Mouse (Mus musculus): ENCODE results near the gene Zbtb39. TPM values are rescaled to one million over a fixed set of nuclear protein-coding genes. Genes with fewer than 3 reads are reported as not detected.

Gene Zbtb39
- polyA plus RNA-seq, 1 experiment from 2014 or later, result 7.6 TPM

- Histone ChIP-seq H3K27me3 (ENCODE audit: control insufficient read depth, insufficient read depth, low read length) (no peaks in the 10 kb centered on the region), H3K9ac (ENCODE audit: low read length) (no peak overlapping the region), H3K27ac (ENCODE audit: low read depth, low read length) (no peak overlapping the region), H3K9me3 (ENCODE audit: control insufficient read depth, low read length) (no peaks in the 10 kb centered on the region), H3K4me2 (no peak overlapping the region), H3K36me3 (ENCODE audit: control insufficient read depth, insufficient read depth, low read length) (no peaks in the 10 kb centered on the region), H3K4me1 (ENCODE audit: control insufficient read depth, insufficient read depth, low read length) (no peaks in the 10 kb centered on the region), H3K4me3 (ENCODE audit: low read depth, low read length) (no peak overlapping the region)
- DNase-seq (ENCODE audit: low spot score, missing footprints) (peak; percentile 2), ATAC-seq (ENCODE audit: low FRiP score) (no peak)
- 91% methylated on average over 7 of the region's 7 CpGs for WGBS
Measured at GRCm38 (mm10) chr10:127707721-127708120, 31.6 kb upstream of the Zbtb39 start.

GRCm38 (mm10) chr10:127708850-127709370 is 30.4 kb upstream of the Zbtb39 start:
- Histone ChIP-seq H3K27me3 (ENCODE audit: control insufficient read depth, insufficient read depth, low read length) (no peaks in the 10 kb centered on the region), H3K4me1 (ENCODE audit: control insufficient read depth, insufficient read depth, low read length) (no peaks in the 10 kb centered on the region), H3K27ac (ENCODE audit: low read depth, low read length) (no peak overlapping the region), H3K9ac (ENCODE audit: low read length) (no peak overlapping the region), H3K9me3 (ENCODE audit: control insufficient read depth, low read length) (no peaks in the 10 kb centered on the region), H3K4me3 (ENCODE audit: low read depth, low read length) (no peak overlapping the region), H3K36me3 (ENCODE audit: control insufficient read depth, insufficient read depth, low read length) (no peaks in the 10 kb centered on the region), H3K4me2 (no peak overlapping the region)
- 86% methylated on average over 3 of the region's 3 CpGs for WGBS
- ATAC-seq (ENCODE audit: low FRiP score) (no peak), DNase-seq (ENCODE audit: low spot score, missing footprints) (peak; percentile 61)

- Histone ChIP-seq H3K4me2 (no peak overlapping the region), H3K36me3 (ENCODE audit: control insufficient read depth, insufficient read depth, low read length) (no peaks in the 10 kb centered on the region), H3K9me3 (ENCODE audit: control insufficient read depth, low read length) (no peaks in the 10 kb centered on the region), H3K27me3 (ENCODE audit: control insufficient read depth, insufficient read depth, low read length) (no peaks in the 10 kb centered on the region), H3K9ac (ENCODE audit: low read length) (no peak overlapping the region), H3K27ac (ENCODE audit: low read depth, low read length) (no peak overlapping the region), H3K4me1 (ENCODE audit: control insufficient read depth, insufficient read depth, low read length) (no peaks in the 10 kb centered on the region), H3K4me3 (ENCODE audit: low read depth, low read length) (no peak overlapping the region)
- ATAC-seq (ENCODE audit: low FRiP score) (no peak), DNase-seq (ENCODE audit: low spot score, missing footprints) (no peak)
- WGBS, result 87% methylated on average over 13 of the region's 13 CpGs
Measured at GRCm38 (mm10) chr10:127710331-127710730, 29.0 kb upstream of the Zbtb39 start.

- no peak overlapping the region for H3K4me3 ChIP-seq (ENCODE audit: low read depth, low read length)
- H3K4me1 ChIP-seq (ENCODE audit: control insufficient read depth, insufficient read depth, low read length), result no peaks in the 10 kb centered on the region
- no peaks in the 10 kb centered on the region for H3K9me3 ChIP-seq (ENCODE audit: control insufficient read depth, low read length)
- no peak overlapping the region for H3K27ac ChIP-seq (ENCODE audit: low read depth, low read length)
- H3K36me3 ChIP-seq (ENCODE audit: control insufficient read depth, insufficient read depth, low read length), result no peaks in the 10 kb centered on the region
- WGBS, result 90% methylated on average over 6 of the region's 6 CpGs
- H3K4me2 ChIP-seq, result no peak overlapping the region
- no peak for ATAC-seq (ENCODE audit: low FRiP score)
- no peak overlapping the region for H3K9ac ChIP-seq (ENCODE audit: low read length)
- DNase-seq (ENCODE audit: low spot score, missing footprints), result peak; percentile 47
- H3K27me3 ChIP-seq (ENCODE audit: control insufficient read depth, insufficient read depth, low read length), result no peaks in the 10 kb centered on the region
Measured at GRCm38 (mm10) chr10:127712736-127713135, 26.6 kb upstream of the Zbtb39 start.

- WGBS, result 12% methylated on average over 20 of the region's 20 CpGs
- ATAC-seq (ENCODE audit: low FRiP score), result peak; percentile 68
- no peaks in the 10 kb centered on the region for H3K27me3 ChIP-seq (ENCODE audit: control insufficient read depth, insufficient read depth, low read length)
Measured at GRCm38 (mm10) chr10:127721671-127722418, 17.5 kb upstream of the Zbtb39 start.

GRCm38 (mm10) chr10:127724178-127724577 is 15.2 kb upstream of the Zbtb39 start, which contains the start of gene Tac2:
Gene Tac2, plus strand, starts transcription at chr10:127724478.
- no peaks in the 10 kb centered on the region for H3K9me3 ChIP-seq (ENCODE audit: control insufficient read depth, low read length)
- H3K9ac ChIP-seq (ENCODE audit: low read length), result no peak within 1 kb of the TSS
- H3K36me3 ChIP-seq (ENCODE audit: control insufficient read depth, insufficient read depth, low read length), result no peaks in the 10 kb centered on the region
- H3K4me3 ChIP-seq (ENCODE audit: low read depth, low read length), result no peak within 1 kb of the TSS
- DNase-seq (ENCODE audit: low spot score, missing footprints), result peak; percentile 76
- no peaks in the 10 kb centered on the region for H3K27me3 ChIP-seq (ENCODE audit: control insufficient read depth, insufficient read depth, low read length)
- ATAC-seq (ENCODE audit: low FRiP score), result no peak
- no peak within 1 kb of the TSS for H3K27ac ChIP-seq (ENCODE audit: low read depth, low read length)
- WGBS, result 78% methylated on average over 3 of the region's 3 CpGs
- H3K4me1 ChIP-seq (ENCODE audit: control insufficient read depth, insufficient read depth, low read length), result peaks cover 15% of the 10 kb centered on the region
- no peak within 1 kb of the TSS for H3K4me2 ChIP-seq

More at GRCm38 (mm10) chr10:127721671-127722418, 17.5 kb upstream of the Zbtb39 start:
- H3K4me2 ChIP-seq, result peak overlapping the region; percentile 38
- H3K36me3 ChIP-seq (ENCODE audit: control insufficient read depth, insufficient read depth, low read length), result no peaks in the 10 kb centered on the region
- peak overlapping the region; percentile 36 for H3K27ac ChIP-seq (ENCODE audit: low read depth, low read length)
- H3K9me3 ChIP-seq (ENCODE audit: control insufficient read depth, low read length), result no peaks in the 10 kb centered on the region
- peak; percentile 92 for DNase-seq (ENCODE audit: low spot score, missing footprints)
- peak overlapping the region; percentile 53 for H3K9ac ChIP-seq (ENCODE audit: low read length)
- H3K4me1 ChIP-seq (ENCODE audit: control insufficient read depth, insufficient read depth, low read length), result peaks cover 15% of the 10 kb centered on the region
- H3K4me3 ChIP-seq (ENCODE audit: low read depth, low read length), result peak overlapping the region; percentile 1; the same call in 1 of the 2 replicates

GRCm38 (mm10) chr10:127725136-127725535 is 14.2 kb upstream of the Zbtb39 start:
- DNase-seq (ENCODE audit: low spot score, missing footprints) (no peak), ATAC-seq (ENCODE audit: low FRiP score) (no peak)
- Histone ChIP-seq H3K27ac (ENCODE audit: low read depth, low read length) (no peak overlapping the region), H3K9ac (ENCODE audit: low read length) (no peak overlapping the region), H3K9me3 (ENCODE audit: control insufficient read depth, low read length) (no peaks in the 10 kb centered on the region), H3K36me3 (ENCODE audit: control insufficient read depth, insufficient read depth, low read length) (no peaks in the 10 kb centered on the region), H3K4me2 (no peak overlapping the region), H3K27me3 (ENCODE audit: control insufficient read depth, insufficient read depth, low read length) (no peaks in the 10 kb centered on the region), H3K4me1 (ENCODE audit: control insufficient read depth, insufficient read depth, low read length) (peaks cover 15% of the 10 kb centered on the region), H3K4me3 (ENCODE audit: low read depth, low read length) (no peak overlapping the region)
- 77% methylated on average over 4 of the region's 4 CpGs for WGBS

- Histone ChIP-seq H3K9me3 (ENCODE audit: control insufficient read depth, low read length) (no peaks in the 10 kb centered on the region), H3K4me2 (no peak overlapping the region), H3K27me3 (ENCODE audit: control insufficient read depth, insufficient read depth, low read length) (no peaks in the 10 kb centered on the region; the same call in 1 of the 2 replicates), H3K27ac (ENCODE audit: low read depth, low read length) (no peak overlapping the region), H3K4me3 (ENCODE audit: low read depth, low read length) (no peak overlapping the region), H3K9ac (ENCODE audit: low read length) (no peak overlapping the region), H3K4me1 (ENCODE audit: control insufficient read depth, insufficient read depth, low read length) (peaks cover 2% of the 10 kb centered on the region; the same call in 1 of the 2 replicates), H3K36me3 (ENCODE audit: control insufficient read depth, insufficient read depth, low read length) (no peaks in the 10 kb centered on the region)
- DNase-seq (ENCODE audit: low spot score, missing footprints) (no peak), ATAC-seq (ENCODE audit: low FRiP score) (no peak)
- WGBS, result 86% methylated on average over 8 of the region's 8 CpGs
Measured at GRCm38 (mm10) chr10:127728437-127728836, 10.9 kb upstream of the Zbtb39 start.

- H3K4me2 ChIP-seq, result no peak overlapping the region
- no peak for DNase-seq (ENCODE audit: low spot score, missing footprints)
- no peak overlapping the region for H3K4me3 ChIP-seq (ENCODE audit: low read depth, low read length)
- ATAC-seq (ENCODE audit: low FRiP score), result no peak
- no peaks in the 10 kb centered on the region; the same call in 1 of the 2 replicates for H3K27me3 ChIP-seq (ENCODE audit: control insufficient read depth, insufficient read depth, low read length)
- no peaks in the 10 kb centered on the region for H3K36me3 ChIP-seq (ENCODE audit: control insufficient read depth, insufficient read depth, low read length)
- 68% methylated on average over 11 of the region's 11 CpGs for whole genome bisulfite sequencing
- no peak overlapping the region for H3K9ac ChIP-seq (ENCODE audit: low read length)
- no peaks in the 10 kb centered on the region for H3K9me3 ChIP-seq (ENCODE audit: control insufficient read depth, low read length)
- H3K27ac ChIP-seq (ENCODE audit: low read depth, low read length), result no peak overlapping the region
- H3K4me1 ChIP-seq (ENCODE audit: control insufficient read depth, insufficient read depth, low read length), result peaks cover 2% of the 10 kb centered on the region; the same call in 1 of the 2 replicates
Measured at GRCm38 (mm10) chr10:127730285-127730932, 8.9 kb upstream of the Zbtb39 start.
